Mouse (Mus musculus): ENCODE data around the gene Pop7.

Gene Pop7

DNA sequence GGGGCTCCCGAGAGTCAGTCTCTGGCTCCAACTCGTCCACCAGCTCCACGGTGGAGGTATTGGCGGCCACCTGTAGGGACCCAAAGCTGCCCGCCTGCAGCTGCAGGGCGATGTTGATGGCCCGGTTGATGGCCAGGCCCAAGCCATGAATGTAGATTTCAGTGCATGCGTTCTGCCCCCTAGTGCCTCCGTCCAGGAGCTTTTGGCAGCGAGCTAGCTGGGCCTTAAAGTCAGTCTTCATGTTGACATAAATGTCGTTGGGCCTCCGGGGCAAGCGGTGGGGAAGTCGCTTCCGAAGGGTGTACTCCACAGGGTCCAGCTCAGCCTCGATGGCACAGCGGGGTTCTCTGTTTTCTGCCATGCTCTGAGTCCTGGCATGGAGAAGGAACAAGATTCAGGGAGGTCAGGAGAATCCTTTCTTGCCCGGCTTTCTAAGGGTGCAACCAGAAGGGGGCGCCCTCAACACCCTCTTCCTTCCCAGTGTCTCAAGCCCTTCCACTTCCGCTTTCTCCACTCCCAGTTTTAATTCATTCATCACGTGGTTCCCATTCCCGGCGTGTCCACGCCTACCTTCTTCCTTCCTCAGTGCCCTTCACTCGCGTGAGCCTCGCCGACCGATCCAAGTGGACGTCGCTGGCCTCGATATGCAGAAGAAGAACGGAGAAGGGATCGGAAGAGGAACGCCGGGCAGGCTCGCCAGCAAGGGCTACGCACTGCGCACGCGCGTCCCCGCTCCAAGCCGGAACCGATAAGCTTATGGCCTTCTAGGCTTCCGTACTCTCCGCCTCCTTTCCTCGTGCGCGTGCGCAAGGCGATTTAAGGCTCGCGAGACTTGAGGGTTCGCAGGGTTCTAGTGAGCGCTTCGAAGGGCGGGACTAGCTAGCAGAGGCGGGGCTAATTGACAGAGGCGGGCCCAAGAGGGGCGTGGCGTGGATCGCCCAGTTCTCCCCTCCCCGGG is at the start of gene Pop7:
Pop7 (minus strand) TSS at position 810 of the 958 bp plus-strand sequence.
- peak; percentile 99 to 100 for DNase-seq

GRCm38 (mm10) chr5:137551119-137551518 is 48.8 kb upstream of the Pop7 start:
- peak in 1 of 2 experiments; percentile 30 for DNase-seq

DNA sequence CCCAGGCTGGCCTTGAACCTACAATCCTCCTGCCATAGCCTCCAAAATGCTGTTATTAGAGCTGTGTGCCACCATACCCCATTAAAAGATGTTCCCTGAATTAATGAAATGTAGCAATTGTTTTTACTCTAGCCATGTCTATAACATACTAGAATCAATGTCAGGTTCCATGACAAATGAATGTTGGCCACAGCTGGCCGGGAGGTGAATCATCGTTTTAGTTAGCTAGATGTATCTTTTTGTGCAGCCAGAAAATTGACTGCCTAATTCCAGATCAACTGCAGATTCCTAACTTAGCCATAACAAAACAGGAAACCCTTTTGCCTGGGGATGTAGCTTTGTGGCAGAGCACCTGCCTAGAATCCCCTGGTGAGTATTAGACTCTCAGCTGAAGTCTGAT is 47.5 kb upstream of the Pop7 start:
- no peak for DNase-seq

DNA sequence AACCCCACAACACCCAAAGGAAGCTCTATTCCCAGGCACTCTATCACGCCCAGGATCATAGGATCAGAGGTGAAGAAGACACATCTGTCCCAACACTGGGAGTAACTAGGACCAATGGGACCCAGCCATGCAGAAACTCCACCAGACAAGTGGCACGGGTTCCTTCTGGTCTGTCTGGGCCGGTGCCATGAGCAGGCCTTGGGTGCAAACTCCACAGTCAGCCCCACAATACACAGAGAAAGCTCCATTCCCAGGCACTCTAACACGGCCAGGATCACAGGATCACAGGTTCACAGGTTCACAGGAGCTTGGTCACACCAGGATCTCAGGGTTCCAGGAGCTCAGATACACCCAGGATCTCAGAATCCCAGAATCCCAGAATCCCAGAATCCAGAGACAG is 43.3 kb upstream of the Pop7 start:
- no peak for DNase-seq

- DNase-seq: no peak
Observed at GRCm38 (mm10) chr5:137544926-137545325, 42.6 kb upstream of the Pop7 start.

GRCm38 (mm10) chr5:137541768-137542540 is 39.6 kb upstream of the Pop7 start:
- DNase-seq: peak; percentile 70 to 77

DNA sequence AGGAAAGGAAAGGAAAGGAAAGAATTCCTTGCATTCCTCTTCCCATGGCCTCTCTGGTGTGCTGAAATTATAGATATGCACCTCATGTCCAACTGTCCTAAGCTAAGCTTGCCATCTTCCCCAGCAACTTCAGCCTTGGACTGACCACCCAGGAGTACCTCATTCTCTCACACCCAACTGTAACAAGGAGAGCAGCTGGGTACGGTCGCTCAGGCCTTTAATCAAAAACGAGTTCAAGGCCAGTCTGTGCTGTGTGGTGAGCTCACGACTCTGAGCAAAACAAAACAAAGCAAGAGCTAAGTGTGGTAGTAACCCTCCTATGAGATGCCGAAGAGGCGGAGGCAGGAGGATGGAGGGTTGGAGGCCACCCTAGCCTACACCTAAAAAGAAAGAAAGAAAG is 38.7 kb upstream of the Pop7 start:
- DNase-seq: no peak

GRCm38 (mm10) chr5:137539291-137539801 is 37.0 kb upstream of the Pop7 start:
- peak; percentile 70 to 75 for DNase-seq

DNA sequence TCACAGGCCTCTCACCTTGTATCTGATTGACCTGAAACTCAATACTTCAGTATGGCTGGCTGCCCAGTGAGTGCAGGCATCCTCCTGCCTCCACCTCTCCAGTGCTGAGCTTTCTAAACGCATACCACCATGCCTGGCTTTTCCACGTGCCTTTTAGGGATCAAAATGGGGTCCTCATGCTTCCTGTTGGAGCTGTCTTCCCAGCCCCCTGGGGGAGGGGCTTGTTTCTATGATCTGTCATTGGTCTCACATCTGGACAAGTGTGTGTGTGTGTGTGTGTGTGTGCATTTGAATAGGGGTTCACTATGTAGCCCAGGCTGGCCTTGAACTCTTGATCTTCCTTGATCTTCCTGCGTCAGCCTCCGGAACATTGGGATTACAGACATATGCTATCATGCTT is 35.1 kb upstream of the Pop7 start:
- no peak for DNase-seq

- DNase-seq: no peak
Observed at GRCm38 (mm10) chr5:137535318-137535717, 33.0 kb upstream of the Pop7 start.

DNA sequence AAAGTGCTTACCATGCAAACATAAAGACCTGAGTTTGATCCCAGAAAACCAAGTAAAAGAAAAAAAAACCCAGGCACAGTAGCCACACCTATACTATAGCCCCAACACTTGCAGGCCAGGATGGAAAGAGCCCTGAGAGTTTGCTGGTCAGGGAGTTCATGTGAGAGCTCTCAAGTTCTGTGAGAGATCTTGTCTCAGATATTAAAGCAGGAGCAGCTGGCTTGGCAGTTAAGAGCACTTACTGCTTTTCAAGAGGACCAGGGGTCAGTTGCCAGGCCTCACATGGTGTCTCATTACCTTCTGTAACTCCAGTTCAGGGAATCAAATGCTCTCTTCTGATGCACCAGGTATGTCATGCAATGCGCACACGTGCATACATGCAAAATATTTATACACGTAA is 32.4 kb upstream of the Pop7 start:
- no peak for DNase-seq

DNA sequence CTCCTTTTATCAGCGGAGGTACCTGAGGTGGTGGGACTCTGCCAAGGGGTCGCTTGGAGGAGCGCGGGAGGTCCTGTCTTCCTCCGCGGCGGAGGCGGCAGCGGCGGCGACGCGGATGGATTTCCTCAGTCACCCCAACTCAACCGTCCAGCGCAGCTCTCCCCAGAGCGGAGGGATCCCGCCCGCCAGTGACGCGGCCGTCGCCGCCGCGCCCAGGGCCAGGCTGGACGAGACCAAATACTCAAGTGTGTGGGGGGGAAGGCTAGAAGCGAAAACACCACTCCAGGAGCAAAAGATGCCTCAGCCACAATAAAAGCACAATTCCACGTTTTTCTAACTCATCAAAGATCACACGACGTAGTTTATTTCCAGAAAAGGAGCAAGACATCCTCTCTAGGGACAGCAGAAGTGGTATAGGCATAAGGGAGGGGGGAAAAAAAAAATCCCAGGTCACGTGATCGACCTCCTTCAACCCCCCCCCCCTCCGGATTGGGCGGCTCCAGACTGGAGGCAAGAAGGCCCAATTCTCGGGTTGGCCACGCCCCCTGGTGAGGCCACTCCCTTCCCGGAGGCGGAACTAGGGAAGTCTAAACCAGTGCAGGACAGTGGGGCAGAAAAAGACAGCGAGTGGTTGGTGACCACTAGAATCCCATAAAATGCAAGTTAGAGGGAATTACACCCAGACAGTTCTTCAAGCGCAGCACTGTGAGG is 31.0 kb upstream of the Pop7 start, which contains the start of the genes Epo and Gnb2:
Epo (minus strand) TSS at position 126 of the 711 bp plus-strand sequence.
Gnb2 (minus strand) TSS at position 394 of the 711 bp plus-strand sequence.
- DNase-seq: peak; percentile 97 to 99

DNA sequence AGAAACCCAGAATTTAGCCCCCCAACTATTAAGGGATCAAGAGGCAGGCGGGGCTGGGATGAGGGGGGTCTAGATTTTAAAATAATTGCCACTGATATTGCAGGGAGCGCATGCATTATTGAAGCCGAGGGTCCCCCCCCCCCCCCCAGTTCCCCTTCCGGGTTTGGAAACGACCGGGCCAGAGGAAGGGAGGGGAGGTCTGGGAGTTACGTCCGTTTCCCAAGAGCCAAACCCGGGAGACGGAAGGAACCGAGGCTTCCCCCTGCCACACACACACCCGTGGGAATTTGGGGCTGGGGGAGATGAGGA is 30.4 kb upstream of the Pop7 start:
- no peak for DNase-seq

DNA sequence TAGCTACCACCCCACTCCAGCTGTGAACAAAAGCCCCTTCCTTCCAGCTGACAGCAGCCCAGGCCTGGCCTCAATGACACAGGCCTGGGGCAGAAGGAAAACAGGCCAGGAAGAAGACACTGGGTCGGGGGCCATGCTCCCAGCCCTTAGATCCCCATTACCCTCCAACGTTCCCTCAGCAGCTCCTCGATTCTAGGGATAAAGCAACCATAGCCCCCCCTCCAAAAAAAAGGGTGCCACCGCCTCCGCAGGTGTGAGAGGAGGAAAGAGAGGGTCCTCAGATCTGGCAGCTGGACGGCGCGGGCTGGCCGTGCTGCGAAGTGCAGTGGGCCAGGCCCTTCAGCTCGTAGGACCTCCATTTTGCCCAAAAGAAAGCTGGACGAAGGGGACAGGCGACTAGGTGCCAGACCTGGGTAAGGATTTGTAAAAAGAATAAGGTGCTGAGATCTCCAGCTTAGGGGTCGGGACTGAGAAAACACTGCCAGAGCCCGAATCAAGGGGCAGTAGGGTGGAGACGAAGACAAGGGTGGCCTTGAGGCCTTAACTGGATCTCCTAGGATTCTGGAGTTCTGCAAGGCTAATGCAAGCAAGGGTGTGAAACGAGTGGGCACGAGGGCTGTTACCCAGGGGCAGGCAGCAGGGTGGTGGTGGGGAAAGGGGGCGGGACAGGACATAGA is 30.0 kb upstream of the Pop7 start:
- DNase-seq: peak; percentile 21 to 42

DNA sequence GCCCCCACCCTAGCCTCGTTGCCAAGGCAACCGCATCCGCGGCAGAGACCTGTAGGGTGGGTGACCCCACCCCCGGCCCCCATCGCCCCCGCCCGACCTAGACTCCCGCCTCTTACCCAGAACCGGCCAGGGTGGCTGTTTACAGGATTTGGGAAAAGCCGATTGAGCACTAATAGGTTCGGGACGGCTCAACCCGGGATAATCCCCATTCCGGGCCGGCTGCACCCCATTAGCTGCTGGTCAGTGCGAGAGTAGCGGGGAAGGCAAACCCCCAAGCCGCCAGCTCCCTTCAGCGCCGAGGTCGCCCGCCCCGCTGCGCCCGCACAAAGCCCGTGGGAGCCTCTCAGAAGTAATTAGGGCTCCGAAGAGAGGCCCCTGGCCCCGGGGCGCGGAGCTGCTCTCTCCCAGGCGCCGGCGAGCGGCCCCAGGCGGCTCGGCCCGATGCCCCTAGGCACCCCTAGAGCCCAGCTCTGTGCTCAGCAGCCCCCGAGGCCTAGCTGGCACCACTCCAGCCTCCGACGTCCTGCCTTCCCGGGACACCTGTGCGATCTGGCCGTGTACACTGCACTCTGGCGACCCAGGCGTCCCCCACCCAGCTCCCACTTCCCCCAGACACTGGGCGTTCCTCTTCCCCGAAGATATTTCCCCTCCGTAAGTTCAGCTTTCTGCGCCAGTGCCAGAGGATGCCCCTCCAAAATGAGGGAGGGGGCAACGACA is 29.3 kb upstream of the Pop7 start:
- peak; percentile 57 to 68 for DNase-seq

GRCm38 (mm10) chr5:137530588-137531413 is 28.5 kb upstream of the Pop7 start:
- peak; percentile 44 to 65 for DNase-seq

DNA sequence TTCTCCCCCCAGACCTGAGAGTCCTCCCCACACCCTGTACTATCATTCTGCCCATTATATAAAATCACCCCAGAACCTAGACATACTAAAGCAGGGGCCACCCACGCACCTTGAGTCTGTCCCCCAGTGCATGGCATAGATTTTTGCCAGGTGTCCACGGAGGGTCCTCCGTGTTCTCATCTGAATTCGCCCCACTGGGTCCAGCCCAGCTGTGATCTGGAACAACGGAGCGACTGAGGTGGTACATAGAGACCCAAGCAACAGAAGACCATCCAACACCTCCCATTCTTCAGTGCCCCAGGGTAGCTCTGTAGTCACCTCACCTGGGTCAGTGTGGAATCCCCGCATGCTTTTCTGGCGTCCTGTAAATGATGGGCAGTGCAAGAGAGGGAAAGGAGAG is 27.8 kb upstream of the Pop7 start:
- no peak for DNase-seq

DNA sequence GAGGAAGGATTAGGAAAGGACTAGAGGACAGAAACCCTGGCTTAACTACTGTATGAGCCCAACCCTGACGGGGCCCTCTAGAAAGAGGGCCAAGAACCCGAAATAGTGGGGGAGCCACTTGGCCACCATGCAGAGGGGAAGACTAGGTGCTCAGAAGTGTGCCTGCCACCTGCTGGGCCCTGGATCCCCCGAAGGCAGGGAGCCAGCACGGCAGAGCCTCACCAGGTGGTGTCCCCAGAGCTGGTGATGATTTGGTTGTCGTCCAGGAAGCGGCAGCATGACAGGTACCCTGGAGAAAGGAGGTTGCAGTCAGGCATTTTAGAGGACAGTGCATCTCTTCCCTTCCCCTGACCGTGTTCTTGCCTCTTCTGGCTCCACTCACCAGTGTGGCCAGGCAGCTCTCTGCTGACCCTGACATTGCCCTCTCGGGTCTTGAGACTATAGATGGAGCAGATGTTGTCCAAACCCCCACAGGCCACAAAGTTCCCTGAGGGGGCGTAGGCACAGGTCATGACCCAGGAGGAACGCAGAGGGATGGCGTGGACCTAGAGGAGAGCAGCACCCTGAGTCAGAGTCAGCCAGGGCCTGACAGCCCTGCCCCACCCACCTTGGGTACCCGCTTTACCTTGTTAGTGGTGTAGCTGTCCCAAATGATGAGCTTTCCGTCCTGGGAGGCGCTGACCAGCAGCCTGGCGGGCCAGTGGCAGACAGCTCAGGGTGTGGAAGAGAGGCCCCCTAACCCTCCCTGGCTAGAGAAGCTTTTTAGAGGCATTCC is 27.1 kb upstream of the Pop7 start:
- DNase-seq: peak in 1 of 2 experiments; percentile 26

DNA sequence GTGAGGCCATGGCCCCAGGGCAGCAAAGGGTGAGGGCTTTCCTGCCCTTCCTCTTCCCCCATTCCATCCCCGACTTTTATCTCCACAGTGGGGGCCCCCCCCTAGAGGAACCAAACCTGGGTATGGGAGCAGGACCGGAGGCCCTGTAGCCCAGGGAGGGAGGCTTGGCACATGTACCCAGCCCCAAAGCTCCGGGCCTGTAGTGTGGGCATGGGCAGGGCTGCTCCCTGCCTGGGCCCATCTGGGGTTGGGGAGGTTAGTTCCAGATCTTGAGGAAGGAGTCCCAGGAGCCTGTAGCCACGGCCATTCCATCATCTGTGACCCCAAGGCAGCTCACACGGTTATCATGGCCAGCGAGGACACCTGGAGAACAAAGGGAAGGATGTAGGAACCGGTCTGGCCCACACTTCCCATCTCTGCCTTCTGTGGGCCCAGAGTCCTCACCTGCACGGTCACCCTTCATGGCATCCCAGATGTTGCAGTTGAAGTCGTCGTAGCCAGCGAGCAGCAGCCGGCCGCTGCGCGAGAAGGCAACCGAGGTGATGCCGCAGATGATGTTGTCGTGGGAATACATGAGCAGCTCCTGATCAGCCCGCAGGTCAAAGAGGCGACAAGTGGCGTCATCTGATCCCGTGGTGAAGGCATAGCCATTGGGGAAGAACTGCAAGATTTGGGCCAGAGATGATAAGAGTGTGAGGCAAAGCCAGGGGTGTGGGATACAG is 26.1 kb upstream of the Pop7 start:
- peak in 1 of 2 experiments; percentile 23 for DNase-seq
